Mouse (Mus musculus): ENCODE measurements around the gene Abcc9. TPM values are rescaled to one million over a fixed set of nuclear protein-coding genes. Genes with fewer than 3 reads are reported as not detected.

Abcc9 gene
- total RNA-seq, 4 experiments from 2014 or later: 124 to 153 (median 134) TPM

GRCm38 (mm10) chr6:142550871-142551270, 151.2 kb downstream of the Abcc9 start:
- DNase-seq (ENCODE audit: low spot score in 2 of 2): no peak

- DNase-seq (ENCODE audit: low spot score in 2 of 2): no peak
Measured at GRCm38 (mm10) chr6:142548377-142548776, 153.7 kb downstream of the Abcc9 start.

- DNase-seq (ENCODE audit: low spot score in 2 of 2): no peak
Measured at GRCm38 (mm10) chr6:142545132-142545531, 157.0 kb downstream of the Abcc9 start.

GRCm38 (mm10) chr6:142543648-142544047, 158.5 kb downstream of the Abcc9 start:
- DNase-seq (ENCODE audit: low spot score in 2 of 2): no peak

- no peak for DNase-seq (ENCODE audit: low spot score in 2 of 2)
Measured at GRCm38 (mm10) chr6:142542800-142543175, 159.3 kb downstream of the Abcc9 start.

GRCm38 (mm10) chr6:142542082-142542799, 159.9 kb downstream of the Abcc9 start:
- no peak for DNase-seq (ENCODE audit: low spot score in 2 of 2)

- DNase-seq (ENCODE audit: low spot score in 2 of 2): no peak
Measured at GRCm38 (mm10) chr6:142540561-142541160, 161.5 kb downstream of the Abcc9 start.

GRCm38 (mm10) chr6:142540131-142540530, 162.0 kb downstream of the Abcc9 start:
- DNase-seq (ENCODE audit: low spot score in 2 of 2): no peak

- no peak for DNase-seq (ENCODE audit: low spot score in 2 of 2)
Measured at GRCm38 (mm10) chr6:142538503-142538902, 163.6 kb downstream of the Abcc9 start.

Other genes with a start within 250 kb of the Abcc9 start
- gene Gys2, start 229.2 kb downstream of the Abcc9 start, total RNA-seq (2022): under 1 TPM in 2 of 4 experiments, not detected in 2; 0.16 to 0.18 TPM
- gene Ldhb, start 194.4 kb downstream of the Abcc9 start, total RNA-seq (2022): 100 to 1,000 TPM; 332 to 451 (median 374) TPM
- 1 to 10 TPM; 2.9 to 9.0 (median 6.3) TPM for gene Kcnj8, start 130.7 kb downstream of the Abcc9 start, total RNA-seq (2022)
- 10 to 100 TPM; 31.2 to 34.2 (median 32.8) TPM for gene Cmas, start 54.4 kb upstream of the Abcc9 start, total RNA-seq (2022)
- gene Sult6b2, start 102.2 kb upstream of the Abcc9 start, total RNA-seq (2022): not detected